Mouse (Mus musculus) heart, adult 2 months (tissue): ENCODE measurements around the gene Cenpj.

ENCODE experiments used
- CTCF ChIP-seq: fragments of 200-600 bp; IDR thresholded peaks from 2 replicates; pipeline ENCODE4 v1.8.1; 2022; ENCODE audit warnings: antibody characterized with exemption, mild to moderate bottlenecking, moderate library complexity
- EP300 ChIP-seq: fragments of 200-500 bp; IDR thresholded peaks from 2 replicates; pipeline ENCODE4 v1.6.1; 2011; ENCODE audit warnings: low read depth, low read length, control low read depth; ENCODE audit not compliant: insufficient read depth

- TF ChIP-seq EP300 (no peak), CTCF (no peak)
Measured at GRCm38 (mm10) chr14:56594811-56595210, 19.6 kb upstream of the Cenpj start.
